Mouse (Mus musculus) heart, embryonic 15.5 days (tissue): ENCODE data around the gene Dclre1a. TPM values are rescaled to one million over a fixed set of nuclear protein-coding genes. Genes with fewer than 3 reads are reported as not detected.
A peak's percentile ranks its signal among the peaks of the same experiment; 100 is the strongest.
"Not testable (repeated sequence)": the region's sequence is repeated elsewhere in the genome, so short reads cannot be mapped to it uniquely, and the experiment has no call there.

Source experiments
- ATAC-seq: fragments of 200-750 bp; cut with Nextera tagmentation; replicated peaks from 2 replicates; pipeline ENCODE4 v1.8.0; 2017; ENCODE audit warnings: low read depth, moderate TSS enrichment; ENCODE audit not compliant: insufficient number of reproducible peaks, insufficient read depth, low FRiP score
- H3K27ac ChIP-seq: fragments of 300-500 bp; sonication (generic); 2 replicates; pipeline ENCODE4 v1.5.1; 2015; ENCODE audit warnings: mild to moderate bottlenecking, inconsistent platforms
- H3K27me3 ChIP-seq: fragments of 300-500 bp; sonication (generic); 2 replicates; pipeline ENCODE4 v1.6.1; 2015; ENCODE audit warnings: inconsistent platforms
- H3K36me3 ChIP-seq: fragments of 300-500 bp; sonication (generic); 2 replicates; pipeline ENCODE4 v1.6.1; 2015; ENCODE audit warnings: mild to moderate bottlenecking, inconsistent platforms
- H3K4me1 ChIP-seq: fragments of 300-500 bp; sonication (generic); replicated peaks from 2 replicates; pipeline ENCODE4 v1.6.1; 2015; ENCODE audit warnings: inconsistent platforms
- H3K4me2 ChIP-seq: fragments of 300-500 bp; sonication (generic); 2 replicates; pipeline ENCODE4 v1.6.1; 2015; ENCODE audit warnings: inconsistent platforms, mild to moderate bottlenecking, moderate library complexity
- H3K4me3 ChIP-seq: fragments of 300-500 bp; sonication (generic); 2 replicates; pipeline ENCODE4 v1.5.1; 2015; ENCODE audit warnings: mild to moderate bottlenecking, inconsistent platforms
- H3K9ac ChIP-seq: fragments of 300-500 bp; sonication (generic); 2 replicates; pipeline ENCODE4 v1.6.1; 2015; ENCODE audit warnings: mild to moderate bottlenecking, inconsistent platforms
- H3K9me3 ChIP-seq: fragments of 300-500 bp; sonication (generic); replicated peaks from 2 replicates; pipeline ENCODE4 v1.6.1; 2016; ENCODE audit warnings: inconsistent platforms
- WGBS: fragments of 180-500 bp; shearing (Covaris S2); methylation state at CpG from one replicate; pipeline ENCODE4 v1.1.7; 2015; ENCODE audit warnings: mixed read lengths; 5-methylcytosine and 5-hydroxymethylcytosine counted together
- polyA plus RNA-seq: library from polyadenylated mRNA; unstranded; fragments of >200 nt; fragmentation: Nextera tagmentation; extraction: Ambion mirVana; gene quantifications from 2 replicates; pipeline ENCODE4 v1.2.1, GENCODE M21; 2015

Dclre1a gene
- polyA plus RNA-seq, 1 experiment from 2014 or later, result 14.3 TPM

DNA sequence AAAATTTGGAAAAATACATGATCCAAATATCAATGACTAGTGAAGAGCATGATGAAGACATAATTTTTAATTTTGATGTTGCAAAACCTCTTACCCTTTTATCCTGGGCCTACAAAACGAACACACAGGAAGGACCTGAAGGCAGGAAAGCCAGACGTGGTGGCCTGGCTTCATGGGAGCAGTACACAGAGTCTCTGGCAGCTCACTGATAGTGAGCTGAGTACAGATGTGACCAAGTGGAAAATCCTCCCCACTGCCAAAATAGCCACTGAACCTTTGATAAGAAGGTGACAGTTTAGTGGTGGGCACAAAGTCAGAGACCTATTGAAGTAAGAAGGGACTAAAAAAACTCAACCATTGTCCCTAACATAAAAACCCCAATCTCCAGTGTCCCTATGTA is 34.5 kb downstream of the Dclre1a start:
- not testable (repeated sequence) for H3K27ac ChIP-seq, H3K36me3 ChIP-seq, H3K27me3 ChIP-seq, H3K9ac ChIP-seq, H3K4me1 ChIP-seq, H3K4me2 ChIP-seq, H3K4me3 ChIP-seq, H3K9me3 ChIP-seq
- ATAC-seq, result 0 out of 2 replicates have a peak, but pooled peaks have one; percentile 31
- WGBS, result no CpG with 5 or more reads among the region's 2 CpGs

DNA sequence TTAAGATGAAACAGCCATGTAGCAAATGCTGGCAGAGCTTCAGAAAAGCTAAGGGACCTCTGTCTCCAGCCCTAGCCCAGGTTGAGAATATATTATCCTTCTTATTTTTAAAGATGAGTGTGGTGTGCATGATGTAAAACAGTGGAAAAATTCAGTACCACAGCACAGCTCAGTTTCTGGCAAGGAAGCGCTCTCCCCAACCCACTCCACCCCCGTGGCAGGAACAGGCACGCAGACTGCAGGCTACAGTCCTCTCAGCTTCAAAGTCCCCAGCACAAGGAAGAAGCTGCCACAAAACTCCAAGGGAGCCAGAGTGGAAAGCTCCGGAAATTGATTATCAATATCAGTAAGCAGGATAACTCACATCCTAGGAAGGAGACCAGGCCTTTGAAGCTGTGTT is 36.8 kb downstream of the Dclre1a start:
- H3K4me2 ChIP-seq, H3K9ac ChIP-seq, H3K27me3 ChIP-seq, H3K36me3 ChIP-seq, H3K9me3 ChIP-seq, H3K4me3 ChIP-seq, H3K27ac ChIP-seq, H3K4me1 ChIP-seq, ATAC-seq: not testable (repeated sequence)
- no CpG with 5 or more reads among the region's 4 CpGs for WGBS

DNA sequence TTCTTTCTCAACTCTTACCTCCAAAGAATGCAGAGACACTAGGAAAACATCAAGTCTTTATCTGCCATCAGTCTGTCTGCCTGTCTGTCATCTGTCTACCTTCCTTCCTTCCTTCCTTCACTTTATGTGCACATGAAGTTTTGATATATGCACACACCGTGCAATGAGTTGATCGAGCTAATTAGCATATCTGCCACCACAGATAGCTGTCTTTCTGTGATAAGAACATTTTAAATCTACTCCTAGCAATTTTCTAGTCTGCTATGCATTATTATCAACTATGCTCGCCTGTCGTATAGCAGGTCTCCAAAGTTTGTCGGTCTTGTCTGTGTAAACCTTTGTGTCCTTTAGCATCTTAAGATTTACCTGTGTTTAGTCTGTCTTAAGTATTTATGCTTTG is 44.5 kb downstream of the Dclre1a start:
- H3K4me1 ChIP-seq, H3K9ac ChIP-seq, H3K27ac ChIP-seq, H3K36me3 ChIP-seq, ATAC-seq, H3K4me3 ChIP-seq, H3K4me2 ChIP-seq, H3K27me3 ChIP-seq, H3K9me3 ChIP-seq: not testable (repeated sequence)
- no CpG with 5 or more reads among the region's 5 CpGs for WGBS

DNA sequence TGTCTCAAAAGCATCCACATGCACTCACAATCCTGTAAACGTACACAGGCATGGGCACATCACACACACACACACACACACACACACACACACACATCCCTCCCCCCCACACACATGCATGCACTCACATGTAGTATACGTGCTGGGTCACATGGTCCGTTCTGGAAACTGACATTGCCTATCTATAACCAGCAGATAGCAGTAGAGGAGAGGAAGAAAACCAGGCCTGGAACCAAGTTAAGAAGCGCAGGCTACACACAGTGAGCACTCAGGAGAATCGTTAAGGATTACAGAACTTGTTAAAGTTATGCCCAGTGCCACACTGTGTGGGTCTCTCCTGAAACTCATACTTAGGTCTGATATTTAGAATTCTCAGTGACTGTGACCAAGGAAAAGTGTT is 45.0 kb downstream of the Dclre1a start:
- no CpG with 5 or more reads among the region's 5 CpGs for WGBS
- H3K27me3 ChIP-seq, H3K9me3 ChIP-seq, H3K9ac ChIP-seq, H3K4me3 ChIP-seq, H3K27ac ChIP-seq, ATAC-seq, H3K4me2 ChIP-seq, H3K4me1 ChIP-seq, H3K36me3 ChIP-seq: not testable (repeated sequence)

DNA sequence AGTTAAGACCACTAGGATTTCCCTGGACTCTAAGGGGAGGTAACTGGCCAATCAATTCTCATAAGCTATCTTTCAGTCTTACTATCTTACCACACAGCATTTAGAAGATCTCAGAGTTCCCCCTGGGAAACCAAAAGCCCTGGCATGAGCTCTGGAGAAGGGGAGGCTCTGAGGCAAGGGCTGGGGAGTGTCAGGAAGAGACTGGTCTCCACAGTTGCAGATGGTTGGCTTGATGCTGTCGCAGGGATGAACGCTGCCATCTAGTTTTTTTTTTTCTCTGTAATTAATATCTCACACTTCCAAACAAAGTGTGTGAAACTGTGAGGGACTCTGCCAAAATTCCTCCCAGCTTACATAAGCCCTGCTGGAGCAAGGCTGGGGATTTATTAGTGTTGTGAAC is 53.9 kb downstream of the Dclre1a start:
- not testable (repeated sequence) for ATAC-seq, H3K4me3 ChIP-seq
- no CpG with 5 or more reads among the region's 2 CpGs for WGBS

DNA sequence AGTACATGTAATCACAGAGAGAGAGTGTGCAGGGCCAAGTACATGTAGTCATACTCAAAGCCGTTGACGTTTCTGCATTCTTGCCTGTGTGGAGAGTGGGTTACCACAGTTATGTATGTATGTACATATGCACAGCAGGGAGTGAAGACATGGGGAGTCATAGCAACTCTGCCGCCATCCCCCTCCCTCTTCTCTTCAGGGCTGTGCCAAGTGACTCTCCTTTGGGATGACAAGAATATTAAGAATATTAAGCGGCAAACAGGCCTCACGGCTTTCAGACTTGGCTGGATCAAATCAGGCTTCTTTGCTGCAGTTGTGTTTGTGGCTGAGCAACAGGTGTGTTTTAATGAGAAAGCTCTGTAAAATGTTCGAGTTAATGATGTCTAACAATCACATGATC is 58.4 kb downstream of the Dclre1a start:
- WGBS, result 83% methylated on average over 6 of the region's 6 CpGs
- Histone ChIP-seq H3K4me1 (peaks cover 21% of the 10 kb centered on the region), H3K9me3 (no peaks in the 10 kb centered on the region), H3K4me3 (no peak overlapping the region), H3K36me3 (no peaks in the 10 kb centered on the region), H3K9ac (no peak overlapping the region), H3K4me2 (no peak overlapping the region), H3K27me3 (no peaks in the 10 kb centered on the region), H3K27ac (no peak overlapping the region)
- ATAC-seq, result no peak

More for the DNA sequence above, 53.9 kb downstream of the Dclre1a start:
- not testable (repeated sequence) for H3K9me3 ChIP-seq, H3K27ac ChIP-seq, H3K27me3 ChIP-seq, H3K36me3 ChIP-seq, H3K4me2 ChIP-seq, H3K9ac ChIP-seq, H3K4me1 ChIP-seq

DNA sequence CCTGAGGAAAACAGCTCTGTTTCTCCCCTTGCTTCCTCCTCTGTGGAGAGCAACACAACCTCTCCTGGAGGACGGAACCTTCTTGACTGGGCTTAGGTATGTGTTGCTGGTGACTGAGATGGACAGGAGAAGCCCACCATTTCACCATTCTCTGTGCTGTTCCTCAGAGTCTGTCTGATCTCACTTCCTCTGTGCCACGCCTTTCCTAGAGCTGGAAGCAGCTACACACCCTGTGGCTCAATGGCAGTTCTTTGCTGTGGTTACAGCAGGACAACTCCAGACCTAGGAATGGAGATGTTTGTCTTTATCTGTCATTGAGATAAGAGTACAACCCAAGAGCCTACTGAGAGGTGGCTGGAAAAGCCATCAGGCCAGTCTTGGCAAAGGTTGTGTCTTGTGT is 60.7 kb downstream of the Dclre1a start:
- no peak for ATAC-seq
- H3K9ac ChIP-seq, result no peak overlapping the region
- WGBS, result 85% methylated on average over 2 of the region's 2 CpGs

DNA sequence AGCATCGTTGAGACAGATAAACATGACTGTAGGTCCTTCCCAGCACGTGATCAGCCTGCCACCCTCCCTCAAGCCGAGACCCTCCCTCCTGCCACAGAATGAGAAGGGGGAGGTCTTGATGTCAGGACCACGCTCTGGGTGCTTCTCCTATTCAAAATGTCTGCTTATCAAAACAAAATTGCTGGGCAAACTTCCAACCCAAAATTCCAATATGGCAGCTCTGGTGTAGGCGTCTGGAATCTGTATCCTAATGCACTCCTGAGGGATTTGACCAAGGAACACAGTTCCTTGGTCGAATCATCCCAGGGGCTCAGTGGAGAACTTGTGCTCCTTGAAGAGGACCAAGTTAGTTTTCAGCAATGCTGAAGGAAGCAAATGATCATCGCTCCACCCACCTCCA is 61.1 kb downstream of the Dclre1a start:
- H3K9me3 ChIP-seq, result no peaks in the 10 kb centered on the region
- peaks cover 23% of the 10 kb centered on the region for H3K4me1 ChIP-seq
- no peaks in the 10 kb centered on the region for H3K27me3 ChIP-seq
- H3K4me3 ChIP-seq, result no peak overlapping the region
- no peak overlapping the region for H3K9ac ChIP-seq
- no peak overlapping the region for H3K27ac ChIP-seq
- no peak for ATAC-seq
- no peaks in the 10 kb centered on the region for H3K36me3 ChIP-seq
- H3K4me2 ChIP-seq, result no peak overlapping the region
- 62% methylated on average over 7 of the region's 7 CpGs for WGBS

More for the DNA sequence above, 60.7 kb downstream of the Dclre1a start:
- Histone ChIP-seq H3K27ac (no peak overlapping the region), H3K4me2 (no peak overlapping the region), H3K4me3 (no peak overlapping the region), H3K9me3 (no peaks in the 10 kb centered on the region), H3K27me3 (no peaks in the 10 kb centered on the region), H3K36me3 (no peaks in the 10 kb centered on the region), H3K4me1 (peaks cover 23% of the 10 kb centered on the region)

DNA sequence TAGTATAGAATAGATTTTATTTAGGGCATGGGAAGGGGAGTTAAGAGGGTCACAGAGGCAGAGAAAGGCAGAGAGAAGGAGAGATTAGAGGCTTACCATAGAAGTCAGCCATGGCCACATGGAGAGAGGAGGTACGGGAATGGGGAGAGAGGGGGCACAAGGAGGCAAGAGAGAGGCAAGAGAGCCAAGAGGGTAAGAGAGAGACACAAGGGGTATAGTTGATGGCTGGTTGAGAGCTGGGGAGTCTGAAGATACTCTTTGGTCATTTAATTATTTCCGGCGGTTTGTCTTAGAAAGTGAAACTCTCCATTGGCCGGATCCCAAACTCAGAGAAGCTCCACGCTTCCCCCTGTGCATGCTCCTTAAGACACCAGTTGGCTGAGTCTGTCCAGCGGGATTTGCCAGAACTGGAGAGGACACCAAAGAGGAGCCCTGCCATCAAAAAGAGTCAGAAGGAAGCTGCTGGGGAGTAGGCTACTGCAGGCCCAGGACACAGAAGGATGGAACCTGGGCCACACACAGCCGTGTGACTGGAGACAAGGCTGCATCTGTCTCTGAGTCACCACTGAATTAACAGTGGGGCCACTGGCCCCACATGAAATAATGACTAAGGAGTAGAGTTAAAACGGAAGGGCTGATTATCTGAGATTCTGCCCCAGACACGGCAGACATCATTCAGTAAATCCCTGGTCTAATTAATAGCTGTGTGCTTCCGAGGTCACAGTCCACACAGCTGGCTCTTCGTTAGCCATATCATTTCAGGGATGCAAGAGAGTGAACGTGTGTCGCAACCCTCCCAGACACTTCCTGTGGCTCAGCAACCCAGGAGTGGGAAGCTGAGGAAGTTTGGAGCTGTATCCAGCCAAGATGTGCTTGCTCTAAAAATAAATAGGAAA is 62.4 kb downstream of the Dclre1a start:
- peaks cover 23% of the 10 kb centered on the region for H3K4me1 ChIP-seq
- peak overlapping the region; percentile 64 for H3K27ac ChIP-seq
- H3K27me3 ChIP-seq, result no peaks in the 10 kb centered on the region
- 60% methylated on average over 13 of the region's 13 CpGs for WGBS
- H3K4me2 ChIP-seq, result no peak overlapping the region
- no peak for ATAC-seq
- no peak overlapping the region for H3K4me3 ChIP-seq
- no peak overlapping the region for H3K9ac ChIP-seq
- H3K9me3 ChIP-seq, result no peaks in the 10 kb centered on the region
- no peaks in the 10 kb centered on the region for H3K36me3 ChIP-seq

DNA sequence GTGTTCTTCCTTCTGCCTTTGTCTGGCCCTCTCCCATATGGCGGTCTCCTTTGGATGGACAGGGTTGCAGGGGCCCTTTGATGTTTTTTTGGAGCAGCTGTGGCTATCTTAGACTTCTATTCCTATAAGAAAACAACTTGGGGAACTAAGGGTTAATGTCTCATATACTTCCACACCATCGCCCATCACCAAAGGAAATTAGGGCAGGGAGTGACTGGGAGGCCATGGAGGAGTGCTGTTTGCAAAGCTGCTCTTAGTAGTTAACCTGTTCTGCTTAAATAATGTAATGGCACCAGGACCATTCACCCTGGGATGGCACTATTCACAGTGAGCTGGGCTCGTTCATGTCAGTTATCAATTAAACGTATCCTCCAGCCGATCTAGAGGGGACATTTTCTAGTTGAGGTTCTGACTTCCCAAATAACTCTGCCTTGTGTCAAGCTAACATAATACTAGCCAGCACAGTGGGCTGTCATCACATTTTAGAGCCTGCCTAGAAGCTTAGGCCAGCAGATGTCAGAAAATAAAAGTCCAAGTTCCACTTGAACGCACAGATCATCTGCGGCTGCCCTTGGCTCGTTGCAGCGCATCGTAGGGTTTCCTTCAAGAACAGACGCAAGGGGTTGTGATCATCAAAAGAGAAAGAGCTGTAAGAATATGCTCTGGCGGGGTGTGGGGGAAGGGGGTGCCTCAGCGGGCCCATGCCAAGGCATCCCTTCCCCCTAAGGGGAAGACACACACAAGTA is 63.2 kb downstream of the Dclre1a start:
- Histone ChIP-seq H3K36me3 (no peaks in the 10 kb centered on the region), H3K4me2 (no peak overlapping the region), H3K4me3 (no peak overlapping the region), H3K4me1 (peaks cover 23% of the 10 kb centered on the region), H3K27me3 (no peaks in the 10 kb centered on the region), H3K9ac (no peak overlapping the region), H3K9me3 (no peaks in the 10 kb centered on the region), H3K27ac (peak overlapping the region; percentile 64)
- 54% methylated on average over 13 of the region's 13 CpGs for WGBS
- no peak for ATAC-seq
